Mouse (Mus musculus): ENCODE measurements around the gene Dclre1c.
"Not testable (repeated sequence)": the region's sequence is repeated elsewhere in the genome, so short reads cannot be mapped to it uniquely, and the experiment has no call there.

Gene Dclre1c

GRCm38 (mm10) chr2:3423841-3424578 lies at the start of gene Dclre1c:
Gene Dclre1c, plus strand, starts transcription at chr2:3424131.
- in situ Hi-C loops (cut with MseI, MboI): no loop called here

- in situ Hi-C loops (cut with MseI, MboI): no loop called here
Observed at GRCm38 (mm10) chr2:3387105-3387860, 36.6 kb upstream of the Dclre1c start.

GRCm38 (mm10) chr2:3391945-3392344 lies 32.0 kb upstream of the Dclre1c start:
- in situ Hi-C loops (cut with MseI, MboI): no loop called here

- in situ Hi-C loops (cut with MseI, MboI): not testable (repeated sequence)
Observed at GRCm38 (mm10) chr2:3397110-3397509, 26.8 kb upstream of the Dclre1c start, which contains the start of gene Olah. Gene Olah, minus strand, starts transcription at chr2:3397210.

GRCm38 (mm10) chr2:3405981-3406380 lies 17.9 kb upstream of the Dclre1c start:
- in situ Hi-C loops (cut with MseI, MboI): no loop called here

GRCm38 (mm10) chr2:3407756-3408155 lies 16.2 kb upstream of the Dclre1c start:
- in situ Hi-C loops (cut with MseI, MboI): no loop called here

- in situ Hi-C loops (cut with MseI, MboI): loop anchor here (5.0 kb wide), 1 partner anchor 67 kb away; no protein-coding TSS in a partner anchor
Observed at GRCm38 (mm10) chr2:3414241-3414640, 9.7 kb upstream of the Dclre1c start.

- in situ Hi-C loops (cut with MseI, MboI): no loop called here
Observed at GRCm38 (mm10) chr2:3415676-3416075, 8.3 kb upstream of the Dclre1c start.

- in situ Hi-C loops (cut with MseI, MboI): no loop called here
Observed at GRCm38 (mm10) chr2:3418883-3419431, 5.0 kb upstream of the Dclre1c start.

- in situ Hi-C loops (cut with MseI, MboI): no loop called here
Observed at GRCm38 (mm10) chr2:3420157-3420556, 3.8 kb upstream of the Dclre1c start.

- in situ Hi-C loops (cut with MseI, MboI): no loop called here
Observed at GRCm38 (mm10) chr2:3422548-3422947, 1.4 kb upstream of the Dclre1c start, which contains the start of gene Meig1. Gene Meig1, minus strand, starts transcription at chr2:3422648.

- in situ Hi-C loops (cut with MseI, MboI): no loop called here
Observed at GRCm38 (mm10) chr2:3424579-3424910, 614 bp downstream of the Dclre1c start.

- in situ Hi-C loops (cut with MseI, MboI): no loop called here
Observed at GRCm38 (mm10) chr2:3430956-3431355, 7.0 kb downstream of the Dclre1c start.

GRCm38 (mm10) chr2:3435369-3436061 lies 11.6 kb downstream of the Dclre1c start:
- in situ Hi-C loops (cut with MseI, MboI): no loop called here

GRCm38 (mm10) chr2:3437956-3438355 lies 14.0 kb downstream of the Dclre1c start:
- in situ Hi-C loops (cut with MseI, MboI): no loop called here

GRCm38 (mm10) chr2:3444206-3444605 lies 20.3 kb downstream of the Dclre1c start:
- in situ Hi-C loops (cut with MseI, MboI): no loop called here

GRCm38 (mm10) chr2:3445984-3446383 lies 22.1 kb downstream of the Dclre1c start:
- in situ Hi-C loops (cut with MseI, MboI): no loop called here

GRCm38 (mm10) chr2:3449431-3449830 lies 25.5 kb downstream of the Dclre1c start:
- in situ Hi-C loops (cut with MseI, MboI): no loop called here

GRCm38 (mm10) chr2:3453096-3453495 lies 29.2 kb downstream of the Dclre1c start:
- in situ Hi-C loops (cut with MseI, MboI): no loop called here

GRCm38 (mm10) chr2:3456590-3456989 lies 32.7 kb downstream of the Dclre1c start:
- in situ Hi-C loops (cut with MseI, MboI): no loop called here

- in situ Hi-C loops (cut with MseI, MboI): no loop called here
Observed at GRCm38 (mm10) chr2:3473891-3474290, 50.0 kb downstream of the Dclre1c start.

- in situ Hi-C loops (cut with MseI, MboI): no loop called here
Observed at GRCm38 (mm10) chr2:3474361-3474805, 50.5 kb downstream of the Dclre1c start.

Data from mouse trophoblast stem cell (cell line).